25 mouse cellular contexts compared by ENCODE assay signal in the genomic region with DNA sequence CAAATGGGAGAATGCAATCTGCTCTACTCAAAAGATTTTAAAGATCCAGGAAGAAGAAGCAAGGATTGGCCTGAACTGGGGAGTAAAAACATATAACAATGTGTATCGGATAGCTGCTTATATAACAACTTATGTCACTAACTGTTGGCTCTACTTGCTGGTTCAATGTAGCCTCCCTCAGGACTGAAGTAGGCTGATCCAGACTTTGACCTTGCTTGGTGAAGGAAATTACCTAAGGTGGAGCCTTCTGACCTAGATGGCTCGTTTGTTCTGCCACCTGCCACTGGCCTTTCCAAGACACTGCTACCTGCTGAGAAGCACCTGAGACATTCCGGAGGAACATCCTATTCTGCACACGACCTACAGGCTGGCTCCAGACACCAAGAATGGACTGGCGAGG. TPM values are rescaled to one million over a fixed set of nuclear protein-coding genes. Genes with fewer than 3 reads are reported as not detected.
"Had no signal": no experiment of that assay in that cellular context is flagged by ENCODE, and none has a peak within 500 bp of the region (broad histone marks: within the 10 kb centered on the region; RNA-seq: fewer than 3 reads in every experiment).

No protein-coding gene starts in this region.

- H3K27me3 ChIP-seq: midbrain, embryonic 12.5 days; neural tube, embryonic 13.5 days; neural tube, embryonic 15.5 days; stomach, embryonic 15.5 days had no signal

- H3K4me2 ChIP-seq: lung, embryonic 14.5 days; midbrain, embryonic 12.5 days; neural tube, embryonic 13.5 days; neural tube, embryonic 15.5 days; stomach, embryonic 15.5 days had no signal

- DNase-seq: lung, adult 18-20 months; lung, embryonic 14.5 days; lung, postnatal 10 days; lung, postnatal 4 days; midbrain, embryonic 14.5 days; retina, postnatal 1 day; right cerebral cortex, adult 18-20 months; right cerebral cortex, postnatal 25 days; right cerebral cortex, postnatal 4 days; thymus, postnatal 14 days; thymus, postnatal 36 days had no signal

- H3K4me1 ChIP-seq: midbrain, embryonic 10.5 days; midbrain, embryonic 12.5 days; neural tube, embryonic 13.5 days; neural tube, embryonic 15.5 days; stomach, embryonic 15.5 days had no signal

- H3K27ac ChIP-seq: midbrain, embryonic 10.5 days; midbrain, embryonic 12.5 days; neural tube, embryonic 13.5 days; neural tube, embryonic 15.5 days; stomach, embryonic 15.5 days; stomach, postnatal 0 days had no signal

- H3K4me3 ChIP-seq: midbrain, embryonic 10.5 days; midbrain, embryonic 12.5 days; neural tube, embryonic 13.5 days; neural tube, embryonic 15.5 days; stomach, embryonic 15.5 days had no signal

- ATAC-seq: midbrain, embryonic 16.5 days had no signal

- H3K9ac ChIP-seq: lung, embryonic 14.5 days; midbrain, embryonic 12.5 days; neural tube, embryonic 13.5 days; neural tube, embryonic 15.5 days; stomach, embryonic 15.5 days had no signal

- H3K9me3 ChIP-seq: midbrain, embryonic 12.5 days; neural tube, embryonic 13.5 days; neural tube, embryonic 15.5 days; stomach, embryonic 15.5 days had no signal

RNA-seq across cellular contexts. Expression of a gene that starts 41.5 kb away (rescaled TPM):
- total RNA-seq: megakaryocyte-erythroid progenitor cell, adult 5-6 weeks had no signal

RNA-seq across cellular contexts. Expression of a gene that starts 48.3 kb away (rescaled TPM):
- total RNA-seq: megakaryocyte, adult 5-6 weeks; megakaryocyte-erythroid progenitor cell, adult 5-6 weeks had no signal
- polyA plus RNA-seq: liver, embryonic 16.5 days; lung, embryonic 14.5 days; lung, embryonic 16.5 days; midbrain, embryonic 10.5 days; midbrain, embryonic 12.5 days; midbrain, embryonic 14.5 days; midbrain, embryonic 16.5 days; neural tube, embryonic 11.5 days; neural tube, embryonic 13.5 days; neural tube, embryonic 15.5 days; spleen, adult 2 months; stomach, embryonic 15.5 days; stomach, postnatal 0 days; thymus, postnatal 0 days had no signal
